Mouse (Mus musculus) urinary bladder, adult 2 months (tissue): Measurements from ENCODE around the gene Vps9d1. TPM values are rescaled to one million over a fixed set of nuclear protein-coding genes. Genes with fewer than 3 reads are reported as not detected.
"Not testable (repeated sequence)": the region's sequence is repeated elsewhere in the genome, so short reads cannot be mapped to it uniquely, and the experiment has no call there.

ENCODE experiments used
- DNase-seq: peaks from one replicate; pipeline ENCODE4 v3.0.0; 2022; ENCODE audit warnings: low spot score
- polyA plus RNA-seq: library from polyadenylated mRNA; depleted of rRNA; stranded (reverse); fragments of >200 nt; gene quantifications from 2 replicates; pipeline ENCODE4 v1.2.3, GENCODE M21; 2012; rRNA removed

Vps9d1 gene
- polyA plus RNA-seq, result 30.2 and 36.2 TPM in 2 replicates

DNA sequence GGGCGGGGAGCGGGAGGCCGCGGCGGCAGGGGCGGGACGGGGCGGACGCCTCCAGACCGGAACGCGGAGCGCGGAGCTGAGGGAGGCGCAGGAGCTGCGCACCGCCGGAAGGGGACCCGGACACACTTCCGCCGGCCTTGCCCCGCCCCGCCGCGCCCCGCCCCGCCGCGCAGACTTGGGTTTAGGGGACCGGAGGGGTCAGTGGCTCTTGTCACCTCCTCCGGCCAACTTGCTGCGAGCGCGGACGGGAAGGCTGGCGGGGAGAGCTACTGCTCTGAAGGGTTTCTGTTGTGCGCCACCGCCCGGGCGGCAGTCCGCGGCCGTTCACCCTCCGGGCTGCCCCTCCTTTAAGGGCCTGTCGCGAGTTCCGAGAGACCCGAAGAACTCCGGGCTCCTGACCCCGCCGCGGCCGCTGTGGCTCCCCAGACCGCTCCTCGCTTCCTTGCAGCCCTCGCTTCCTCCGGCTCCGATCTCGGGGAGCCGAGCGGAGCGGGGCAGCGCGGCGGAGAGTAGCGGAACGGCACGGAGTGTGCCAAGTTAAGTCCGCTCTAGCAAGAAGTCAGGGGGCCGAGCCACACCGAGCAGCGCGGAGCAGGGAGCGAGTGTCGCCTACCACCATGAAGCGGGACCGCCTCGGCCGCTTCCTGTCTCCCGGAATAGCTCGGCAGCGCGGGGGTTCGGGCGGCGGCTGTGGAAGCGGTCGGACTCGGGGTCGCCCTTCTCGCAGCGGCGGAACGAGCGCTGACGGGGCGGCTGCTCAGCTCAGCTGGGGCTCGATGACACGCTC lies at the start of gene Vps9d1, which contains the start of gene Zfp276:
Gene Vps9d1, minus strand, starts transcription at position 250 of the 787 bp plus-strand sequence.
Gene Zfp276, plus strand, starts transcription at position 97 of the 787 bp plus-strand sequence.
- peak; percentile 83 for DNase-seq

DNA sequence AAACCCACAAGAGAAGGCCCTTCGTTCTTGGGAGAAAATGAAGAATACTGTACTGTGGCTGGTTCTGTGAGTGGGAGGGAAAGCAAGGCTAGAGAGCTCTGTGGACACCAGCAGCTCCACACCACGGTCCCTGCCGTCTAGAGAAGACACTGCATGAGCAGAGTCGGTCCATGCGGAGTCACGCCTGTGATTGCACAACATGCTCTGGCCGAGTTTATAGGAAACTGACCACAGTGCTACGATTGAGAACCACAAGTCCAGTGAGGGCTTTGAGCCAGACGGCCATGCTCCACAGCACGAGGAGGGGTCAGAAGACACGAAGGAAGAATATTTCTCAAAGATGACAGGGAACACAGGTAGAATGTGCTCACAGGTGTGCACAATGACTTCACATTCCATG lies 44.2 kb upstream of the Vps9d1 start:
- no peak for DNase-seq

DNA sequence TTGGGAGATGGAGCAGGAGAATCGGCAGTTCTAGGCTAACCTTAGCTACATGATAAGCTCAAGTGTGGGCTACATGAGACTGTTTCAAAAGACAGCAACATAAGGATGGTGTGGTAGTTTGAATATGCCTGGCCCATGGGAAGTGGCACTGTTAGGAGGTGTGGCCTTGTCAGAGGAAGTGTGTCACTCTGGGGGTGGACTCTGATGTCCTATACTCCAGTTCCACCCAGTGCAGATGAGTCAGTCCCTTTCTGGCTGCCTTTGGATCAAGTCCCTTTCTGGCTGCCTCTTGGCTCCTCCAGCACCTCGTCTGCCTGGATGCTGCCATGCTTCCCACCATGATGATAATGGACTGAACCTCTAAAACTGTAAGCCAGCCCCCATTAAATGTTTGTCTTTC lies 38.6 kb upstream of the Vps9d1 start:
- DNase-seq, result no peak

DNA sequence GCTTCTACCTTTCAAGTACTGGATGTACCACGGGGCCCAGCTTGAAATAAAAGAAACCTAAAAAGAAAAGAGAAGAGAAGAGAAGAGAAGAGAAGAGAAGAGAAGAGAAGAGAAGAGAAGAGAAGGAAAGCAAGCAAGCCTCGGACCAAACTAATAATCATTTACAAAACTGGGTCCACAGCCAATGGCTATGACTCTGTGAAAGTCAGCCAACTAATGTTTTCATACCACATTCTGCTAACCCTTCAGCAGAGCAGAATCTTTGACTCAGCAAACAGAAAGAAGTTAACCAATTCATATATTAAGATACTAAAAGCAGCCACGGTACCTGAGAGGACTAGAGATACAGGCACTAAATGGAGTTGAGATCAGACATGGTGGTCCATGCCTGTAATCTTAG lies 38.1 kb upstream of the Vps9d1 start:
- no peak for DNase-seq

DNA sequence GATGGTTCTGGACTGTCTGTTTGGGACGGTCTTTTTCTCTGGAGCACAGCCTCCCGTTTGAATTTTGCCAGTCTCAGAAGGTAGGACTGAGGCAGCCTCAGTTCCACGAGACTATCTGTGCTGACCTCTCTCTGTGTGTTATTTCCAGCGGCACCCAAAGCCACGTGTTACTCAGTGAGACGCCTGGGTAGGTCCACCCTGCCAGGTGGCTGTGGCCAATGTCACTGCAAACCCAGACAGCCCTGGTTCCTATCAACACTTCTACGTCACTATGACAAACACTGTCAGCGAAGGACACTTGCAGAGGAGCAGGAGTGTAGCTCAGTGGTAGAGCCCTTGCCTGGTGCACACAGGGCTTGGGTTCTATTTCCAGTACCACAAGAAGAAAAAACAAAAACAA lies 37.6 kb upstream of the Vps9d1 start:
- no peak for DNase-seq

DNA sequence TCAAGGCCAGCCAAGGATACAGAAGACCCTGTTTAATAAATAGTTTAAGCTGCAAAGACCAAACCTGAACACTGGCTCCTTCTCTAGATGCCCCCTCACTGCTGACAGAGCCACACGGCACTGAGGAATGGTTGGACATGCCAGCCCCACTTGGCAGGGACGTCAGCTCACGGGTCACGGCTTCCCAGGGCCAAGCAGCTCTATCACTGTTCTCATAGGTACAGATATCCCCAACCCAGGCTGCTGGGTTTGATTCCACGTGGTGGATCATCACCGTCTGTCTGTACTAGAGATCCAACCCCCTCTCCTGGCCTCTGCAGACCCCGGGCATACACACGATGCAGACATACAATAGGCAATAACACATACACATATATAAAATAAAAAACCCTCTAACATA lies 36.5 kb upstream of the Vps9d1 start:
- no peak for DNase-seq

DNA sequence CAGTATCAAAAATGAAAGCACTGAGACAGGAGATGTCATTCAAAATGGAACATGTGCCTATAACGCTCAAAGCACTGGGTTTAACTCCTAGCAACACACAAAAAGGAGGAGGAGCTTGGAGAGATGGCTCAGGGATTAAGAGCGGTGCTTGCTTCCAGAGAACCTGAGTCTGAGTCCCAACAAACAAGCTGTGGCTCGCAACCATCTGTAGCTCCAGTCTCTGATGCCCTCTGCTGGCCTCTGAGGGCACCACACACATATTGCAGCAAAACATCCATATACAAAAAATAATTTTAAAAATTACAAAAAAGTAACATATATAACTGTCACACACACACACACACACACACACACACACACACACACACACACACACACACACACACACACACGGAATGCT lies 36.0 kb upstream of the Vps9d1 start:
- no peak for DNase-seq

DNA sequence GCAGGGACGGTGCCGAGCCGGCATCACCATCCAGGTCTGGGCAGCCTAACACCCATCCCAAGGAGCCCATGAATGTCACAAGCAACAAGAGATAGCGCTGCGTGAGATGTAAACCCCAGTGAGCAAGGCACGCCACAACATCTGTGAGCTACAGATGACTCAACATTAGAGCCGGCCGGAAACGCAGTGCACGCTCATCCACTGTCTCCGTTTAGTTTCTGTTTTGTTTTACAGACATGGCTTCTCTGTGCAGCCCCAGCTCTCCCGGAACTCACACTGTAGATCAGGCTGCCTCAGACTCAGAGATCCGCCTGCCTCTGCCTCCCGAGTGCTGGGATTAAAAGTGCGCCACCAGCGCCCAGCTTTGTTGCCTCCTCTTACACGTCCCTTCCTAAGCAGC lies 33.2 kb upstream of the Vps9d1 start:
- DNase-seq, result no peak

DNA sequence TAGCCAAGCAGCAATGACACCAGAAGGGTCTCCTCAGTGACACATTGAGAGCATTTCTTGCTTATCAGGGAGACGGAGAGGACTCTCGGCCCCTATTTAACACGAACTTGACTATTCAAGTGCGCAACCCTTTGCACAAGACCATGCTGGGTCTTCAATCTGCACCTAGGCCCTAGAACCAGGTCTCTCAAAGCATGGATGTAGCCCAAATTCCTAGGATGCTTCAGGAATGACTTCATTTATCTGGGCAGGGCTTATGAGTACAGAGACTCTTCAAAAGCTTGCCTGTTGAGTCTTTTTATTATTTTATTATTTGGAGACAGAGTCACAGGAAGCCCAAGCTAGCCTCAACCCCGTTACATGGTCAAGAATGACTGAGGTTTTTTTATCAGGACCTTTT lies 30.3 kb upstream of the Vps9d1 start:
- no peak for DNase-seq

DNA sequence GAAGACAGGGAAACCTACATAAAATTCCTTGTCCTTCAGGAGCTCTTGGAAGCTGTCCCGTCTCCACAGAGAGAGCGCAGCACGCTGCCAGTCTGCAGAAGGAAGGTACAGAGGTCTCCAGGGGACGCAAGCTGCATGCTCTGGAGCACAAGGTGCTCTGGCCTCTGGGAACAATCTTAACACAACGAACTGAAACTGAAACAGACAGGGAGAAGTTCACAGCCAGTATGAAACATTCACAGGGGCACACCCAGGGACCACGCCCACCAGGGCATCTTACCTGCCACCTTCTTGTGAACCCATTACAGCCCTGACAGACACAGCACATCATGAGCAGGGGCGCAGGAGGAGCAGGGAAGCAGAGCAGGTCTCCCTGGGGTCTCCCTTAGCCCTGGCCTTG lies 29.8 kb upstream of the Vps9d1 start:
- DNase-seq, result no peak

DNA sequence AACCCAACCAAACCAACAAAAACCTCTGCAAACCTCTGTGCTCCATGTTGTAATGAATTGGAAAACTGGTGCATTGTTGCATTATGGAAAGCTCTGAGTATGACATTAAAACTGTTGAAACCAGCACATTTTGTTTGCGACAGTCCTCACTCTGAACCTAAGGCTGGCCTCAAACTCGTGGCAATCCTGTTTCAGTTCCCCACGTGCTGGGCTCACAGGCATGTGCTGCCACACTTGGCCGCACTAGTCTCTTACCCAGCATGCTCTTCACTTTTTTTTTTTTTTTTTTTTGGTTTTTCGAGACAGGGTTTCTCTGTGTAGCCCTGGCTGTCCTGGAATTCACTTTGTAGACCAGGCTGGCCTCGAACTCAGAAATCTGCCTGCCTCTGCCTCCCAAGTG lies 28.8 kb upstream of the Vps9d1 start:
- not testable (repeated sequence) for DNase-seq

DNA sequence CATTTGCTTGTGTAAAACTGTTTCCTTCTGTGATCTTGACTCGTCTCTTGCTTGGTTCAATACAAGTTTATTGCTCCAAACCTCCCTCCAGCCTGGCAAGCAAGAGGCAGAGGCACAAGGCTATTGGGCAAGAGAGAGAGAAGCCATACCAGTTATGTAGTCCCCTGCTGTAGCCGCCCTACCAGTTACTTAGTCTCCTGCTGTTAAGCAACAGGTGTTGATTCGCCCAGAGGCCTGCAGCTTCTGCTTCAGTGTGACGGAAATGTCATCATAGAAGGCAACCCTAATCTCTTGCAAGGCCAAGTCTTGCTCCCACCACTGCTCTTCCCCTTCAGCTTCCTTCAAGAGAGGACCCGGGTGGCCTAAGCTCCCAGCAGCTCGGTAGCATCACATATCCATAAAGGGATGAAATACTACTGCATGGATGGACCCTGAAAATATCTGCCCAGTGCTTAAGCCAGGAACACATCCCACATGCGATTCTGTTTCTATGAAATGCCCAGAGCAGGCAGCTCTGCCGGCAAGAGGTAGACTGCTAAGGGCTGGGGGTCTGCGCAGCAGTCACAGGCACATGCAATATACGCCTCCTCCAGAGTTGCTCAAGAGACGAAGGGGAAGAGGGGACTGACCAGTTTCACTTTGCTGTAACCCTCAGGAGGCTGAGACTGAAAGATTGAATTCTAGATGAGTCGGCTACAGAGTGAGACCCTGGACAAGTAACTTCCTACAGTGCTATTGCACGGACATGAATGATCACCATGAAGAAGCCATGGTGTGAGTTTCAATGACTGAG lies 26.4 kb upstream of the Vps9d1 start:
- DNase-seq, result no peak

DNA sequence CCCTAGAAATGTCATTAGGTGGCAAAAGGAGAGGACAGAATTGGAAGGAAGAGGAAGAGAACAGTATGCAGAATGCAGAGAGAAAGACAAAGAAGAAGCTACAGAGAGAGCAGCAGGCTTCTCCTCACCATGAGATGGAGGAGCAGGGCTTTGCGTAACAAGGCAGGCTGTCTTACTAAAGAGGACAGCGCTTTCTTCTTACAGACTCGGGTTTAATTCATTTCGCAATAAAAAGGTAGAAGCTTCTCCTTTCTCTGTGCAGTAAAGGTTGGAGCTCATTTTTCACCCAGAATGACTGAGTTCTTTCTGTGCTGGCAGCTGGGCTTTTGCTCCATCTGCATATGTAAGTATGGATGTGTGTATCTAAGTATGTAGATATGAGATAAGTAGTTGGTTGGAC lies 25.7 kb upstream of the Vps9d1 start:
- DNase-seq, result no peak

DNA sequence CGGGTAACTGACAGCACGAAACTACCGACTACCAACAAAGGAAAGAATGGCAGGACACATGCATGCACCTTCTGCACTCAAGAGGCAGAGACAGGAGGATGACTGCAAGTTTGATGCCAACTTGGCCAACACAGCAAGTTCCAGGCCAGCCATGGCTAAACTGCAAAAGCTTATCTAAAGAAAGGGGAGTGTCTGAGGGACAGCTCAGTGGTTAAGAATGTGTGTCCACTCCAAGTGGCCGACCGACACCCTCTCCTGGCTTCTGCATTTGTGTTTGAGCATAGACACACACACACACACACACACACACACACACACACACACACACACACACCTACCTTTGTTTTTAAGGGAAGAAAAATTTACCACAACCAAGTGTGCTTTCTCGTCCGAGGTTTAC lies 24.3 kb upstream of the Vps9d1 start:
- DNase-seq, result no peak

DNA sequence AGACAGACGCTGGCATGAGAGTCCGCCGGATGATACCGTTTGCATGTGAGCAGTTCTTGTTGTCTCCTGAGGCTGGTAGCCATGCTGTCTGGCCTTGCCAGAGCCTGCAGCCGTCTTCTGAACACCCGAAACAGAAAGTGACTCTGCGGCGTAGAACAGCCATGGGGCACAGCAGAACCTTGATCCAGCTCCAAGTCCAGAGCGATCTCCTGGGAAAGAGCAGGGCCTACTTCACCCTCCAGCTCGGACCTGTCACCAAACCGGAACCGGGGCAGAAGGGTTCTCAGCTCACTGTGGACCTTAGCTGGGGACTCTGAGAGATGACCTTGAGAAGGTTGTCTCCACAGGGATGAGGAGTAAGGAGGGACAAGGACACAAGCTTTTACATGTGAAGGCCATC lies 20.9 kb upstream of the Vps9d1 start:
- no peak for DNase-seq

DNA sequence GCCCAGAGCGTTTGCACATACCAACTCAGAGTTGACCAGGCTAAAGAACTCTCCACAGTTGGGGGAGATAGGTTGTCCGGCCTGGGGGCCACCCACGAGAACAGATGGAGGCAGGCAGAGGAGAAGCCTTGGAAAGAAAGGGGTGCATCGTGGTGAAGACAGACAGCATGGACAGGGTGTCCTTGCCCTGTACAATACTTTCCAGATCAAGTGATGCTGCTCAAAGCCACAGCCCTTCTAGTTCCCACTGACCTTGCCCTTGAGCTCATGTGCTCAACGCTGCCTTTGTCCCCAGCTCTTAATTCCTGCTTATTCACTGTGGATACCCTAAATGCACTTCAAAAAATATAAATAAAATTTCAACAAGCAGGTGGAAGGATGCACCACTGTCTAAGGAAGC lies 20.3 kb upstream of the Vps9d1 start:
- DNase-seq, result no peak

DNA sequence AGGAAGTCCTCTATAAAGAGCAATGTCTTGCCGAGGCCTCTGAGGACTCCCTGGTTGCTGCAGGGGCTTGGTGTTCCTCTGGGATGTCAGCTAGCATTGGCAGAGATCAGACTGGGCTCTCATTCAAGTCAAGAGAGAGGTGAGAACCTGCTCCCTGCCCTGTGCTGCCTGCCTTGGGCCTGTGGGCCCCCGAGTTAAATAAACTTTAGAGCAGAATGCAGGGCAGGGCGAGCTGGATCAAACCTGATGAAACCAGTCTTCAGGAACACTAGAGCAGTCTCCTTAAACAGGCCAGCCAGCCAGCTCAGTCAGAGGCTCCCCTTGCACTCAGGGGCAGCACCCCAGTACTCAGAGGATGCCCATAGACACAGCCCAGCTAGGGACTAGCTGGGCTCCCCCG lies 17.8 kb upstream of the Vps9d1 start:
- DNase-seq, result no peak

DNA sequence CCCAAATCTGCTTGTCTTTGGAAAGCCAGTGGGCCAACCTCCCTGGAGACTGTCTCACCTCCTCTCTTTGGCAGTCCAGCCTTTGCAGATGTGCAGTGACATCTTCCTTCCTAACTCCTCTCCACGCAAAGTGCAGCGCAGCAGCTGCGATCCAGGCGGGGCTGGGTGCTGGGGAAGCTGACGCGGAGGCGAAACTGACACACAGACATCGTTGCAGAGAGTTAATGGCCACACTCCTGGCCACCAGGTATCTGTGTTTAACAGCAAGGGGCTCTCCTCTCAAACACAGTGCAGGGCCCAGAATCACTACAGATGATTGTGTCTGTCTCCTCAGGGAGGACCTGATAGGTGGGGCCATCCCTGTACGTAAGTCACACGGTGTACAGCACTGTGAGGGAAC lies 17.0 kb upstream of the Vps9d1 start:
- no peak for DNase-seq

DNA sequence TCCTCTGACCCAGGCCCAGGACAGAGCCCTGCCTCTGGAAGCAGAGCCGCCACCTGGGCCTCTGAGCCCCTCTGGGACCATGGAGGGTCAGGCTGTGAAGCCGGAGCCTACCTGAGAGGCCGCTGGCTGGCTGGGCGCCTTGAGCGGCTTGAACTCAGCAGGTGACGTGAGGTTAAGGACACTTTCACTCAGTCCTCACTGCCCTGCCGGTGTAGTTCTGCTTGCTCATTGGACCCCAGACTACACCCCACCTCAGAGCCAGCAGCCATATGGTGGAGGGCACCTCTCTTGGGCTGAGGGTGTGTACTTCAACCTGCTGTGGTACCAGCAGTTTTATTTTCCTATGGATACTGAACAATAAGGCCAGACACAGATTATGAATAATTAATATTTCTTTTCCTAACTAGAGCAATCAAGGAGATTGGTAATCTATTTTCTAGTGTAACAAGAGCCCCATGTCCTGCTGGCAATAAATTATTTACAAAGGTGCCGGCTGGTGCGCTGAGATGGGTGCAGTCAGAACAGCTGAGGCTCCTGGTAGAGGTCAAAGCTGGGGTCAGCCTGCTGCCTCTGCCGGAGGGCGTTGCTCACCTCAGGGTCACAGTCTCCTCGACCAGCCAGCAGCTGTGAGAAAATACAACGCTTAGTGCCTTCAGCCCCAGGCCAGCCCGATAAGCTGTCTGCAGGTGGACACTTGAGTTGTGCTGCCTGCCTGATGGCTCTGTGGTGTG lies 13.9 kb upstream of the Vps9d1 start:
- DNase-seq, result no peak

DNA sequence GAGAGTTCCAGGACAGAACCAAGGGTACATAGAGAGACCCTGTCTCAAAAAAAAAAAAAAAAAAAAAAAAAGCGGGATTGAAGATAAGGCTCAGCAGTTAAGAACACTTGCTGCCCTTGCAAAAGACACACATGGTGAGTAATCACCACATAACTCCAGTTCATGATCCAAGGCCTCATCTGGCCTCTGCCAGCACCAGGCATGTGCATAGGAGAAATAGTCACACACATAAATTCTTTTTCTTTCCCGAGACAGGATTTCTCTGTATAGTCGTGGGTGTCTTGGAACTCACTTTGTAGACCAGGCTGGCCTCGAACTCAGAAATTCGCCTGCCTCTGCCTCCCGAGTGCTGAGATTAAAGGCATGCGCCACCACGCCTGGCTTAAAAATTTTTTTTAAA lies 3.4 kb upstream of the Vps9d1 start:
- not testable (repeated sequence) for DNase-seq

DNA sequence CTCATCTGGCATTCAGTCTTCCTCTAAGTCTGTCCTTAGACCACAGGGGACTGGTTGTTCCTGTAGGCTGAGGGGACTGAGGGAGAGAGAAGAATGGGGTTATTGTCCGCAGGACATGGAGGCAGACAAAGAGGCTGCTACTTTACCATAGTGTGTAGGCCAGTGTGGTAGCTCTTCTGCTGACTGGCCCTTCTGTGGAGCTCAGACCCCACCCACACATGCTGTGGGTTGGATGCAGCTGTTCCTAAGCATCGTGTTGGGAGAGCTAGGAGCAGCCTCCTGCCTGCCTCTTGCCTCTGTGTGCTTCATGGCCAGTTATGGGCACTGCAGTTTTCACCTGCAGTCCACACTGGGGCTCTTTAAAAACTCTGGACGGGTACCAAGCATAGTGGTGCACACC lies 3.0 kb upstream of the Vps9d1 start:
- no peak for DNase-seq

DNA sequence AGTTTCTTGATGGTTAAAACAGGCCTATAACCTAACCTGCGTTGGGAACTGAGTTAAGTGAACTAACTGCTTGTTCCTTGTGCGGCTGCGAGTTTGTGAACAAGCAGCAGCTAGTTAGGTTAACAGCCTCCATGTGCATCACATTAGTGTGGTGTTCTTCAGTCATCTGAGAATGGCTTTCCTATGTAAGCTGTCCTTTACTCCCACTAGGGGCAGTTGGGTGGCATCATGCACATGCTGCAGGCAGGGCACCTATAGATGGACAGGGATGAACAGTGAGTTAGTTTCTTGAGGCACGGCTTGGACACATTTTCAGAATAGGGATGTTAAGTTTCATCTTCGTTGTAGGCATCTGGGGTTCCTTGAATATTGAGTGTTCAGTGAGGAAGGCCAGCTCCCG lies 1.0 kb upstream of the Vps9d1 start:
- DNase-seq, result no peak
